Mouse (Mus musculus): ENCODE measurements at regions not wholly inside any gene's neighbourhood (a gene's known extent, or its start where the extent isn't known, plus 50 kb on each side); places are given as distances from the start of the nearest gene placed in this dataset.

- H3K4me2 ChIP-seq (replicated peaks): no peak overlapping the region
- no peak for ATAC-seq (ENCODE audit: insufficient number of reproducible peaks, low FRiP score, low TSS enrichment, low read depth)
- 91% methylated on average over 2 of the region's 2 CpGs for WGBS
- no peaks in the 10 kb centered on the region for H3K36me3 ChIP-seq
- no peaks in the 10 kb centered on the region for H3K27me3 ChIP-seq
- no peaks in the 10 kb centered on the region for H3K9me3 ChIP-seq (replicated peaks)
- H3K9ac ChIP-seq: no peak overlapping the region
- H3K27ac ChIP-seq (replicated peaks): no peak overlapping the region
- H3K4me3 ChIP-seq (replicated peaks): no peak overlapping the region
- peaks cover 41% of the 10 kb centered on the region for H3K4me1 ChIP-seq
Observed at GRCm38 (mm10) chr11:117423422-117423821, 60.7 kb upstream of the Gm11733 start.

GRCm38 (mm10) chr11:117425466-117425865, 58.7 kb upstream of the Gm11733 start:
- WGBS: 57% methylated on average over 8 of the region's 9 CpGs
- no peaks in the 10 kb centered on the region for H3K27me3 ChIP-seq
- no peak overlapping the region for H3K4me2 ChIP-seq (replicated peaks)
- no peaks in the 10 kb centered on the region for H3K36me3 ChIP-seq
- H3K9ac ChIP-seq: no peak overlapping the region
- no peaks in the 10 kb centered on the region for H3K9me3 ChIP-seq (replicated peaks)
- H3K27ac ChIP-seq (replicated peaks): no peak overlapping the region
- H3K4me1 ChIP-seq: peaks cover 40% of the 10 kb centered on the region
- ATAC-seq (ENCODE audit: insufficient number of reproducible peaks, low FRiP score, low TSS enrichment, low read depth): no peak
- no peak overlapping the region for H3K4me3 ChIP-seq (replicated peaks)

- H3K4me1 ChIP-seq: peaks cover 40% of the 10 kb centered on the region
- no peak overlapping the region for H3K9ac ChIP-seq
- no peak overlapping the region for H3K4me3 ChIP-seq (replicated peaks)
- H3K27ac ChIP-seq (replicated peaks): no peak overlapping the region
- ATAC-seq (ENCODE audit: insufficient number of reproducible peaks, low FRiP score, low TSS enrichment, low read depth): no peak
- 46% methylated on average over 12 of the region's 12 CpGs for WGBS
- H3K9me3 ChIP-seq (replicated peaks): no peaks in the 10 kb centered on the region
- H3K36me3 ChIP-seq: no peaks in the 10 kb centered on the region
- no peak overlapping the region for H3K4me2 ChIP-seq (replicated peaks)
- H3K27me3 ChIP-seq: no peaks in the 10 kb centered on the region
Observed at GRCm38 (mm10) chr11:117425927-117426326, 58.2 kb upstream of the Gm11733 start.

DNA sequence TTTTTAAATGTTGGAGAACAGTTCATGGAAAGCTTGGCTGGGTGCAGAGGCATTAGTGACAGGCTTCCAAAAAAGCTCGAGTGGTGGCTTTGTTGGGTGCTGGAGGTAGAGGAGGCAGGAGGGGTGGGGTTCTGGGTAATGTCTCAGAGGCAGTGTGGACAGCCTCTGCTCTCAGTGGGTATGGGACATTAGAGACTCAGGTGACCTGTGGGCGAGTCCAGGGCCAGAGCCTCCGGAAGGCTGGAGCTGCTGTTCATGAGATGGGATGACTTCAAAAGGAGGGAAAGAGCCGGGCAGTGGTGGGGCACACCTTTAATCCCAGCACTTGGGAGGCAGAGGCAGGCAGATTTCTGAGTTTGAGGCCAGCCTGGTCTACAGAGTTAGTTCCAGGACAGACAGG, 57.5 kb upstream of the Gm11733 start:
- WGBS: 82% methylated on average over 4 of the region's 4 CpGs
- no peak overlapping the region for H3K4me3 ChIP-seq (replicated peaks)
- no peak overlapping the region for H3K4me2 ChIP-seq (replicated peaks)
- H3K27me3 ChIP-seq: no peaks in the 10 kb centered on the region
- H3K9me3 ChIP-seq (replicated peaks): no peaks in the 10 kb centered on the region
- no peak overlapping the region for H3K9ac ChIP-seq
- ATAC-seq (ENCODE audit: insufficient number of reproducible peaks, low FRiP score, low TSS enrichment, low read depth): no peak
- H3K36me3 ChIP-seq: no peaks in the 10 kb centered on the region
- peaks cover 40% of the 10 kb centered on the region for H3K4me1 ChIP-seq
- H3K27ac ChIP-seq (replicated peaks): no peak overlapping the region

GRCm38 (mm10) chr11:117427808-117428510, 56.2 kb upstream of the Gm11733 start:
- peak overlapping the region; percentile 86 for H3K27ac ChIP-seq (replicated peaks)
- H3K36me3 ChIP-seq: no peaks in the 10 kb centered on the region
- no peak for ATAC-seq (ENCODE audit: insufficient number of reproducible peaks, low FRiP score, low TSS enrichment, low read depth)
- no peaks in the 10 kb centered on the region; the same call in 1 of the 2 replicates for H3K9me3 ChIP-seq (replicated peaks)
- no peak overlapping the region for H3K4me2 ChIP-seq (replicated peaks)
- WGBS: 39% methylated on average over 17 of the region's 17 CpGs
- H3K4me1 ChIP-seq: peaks cover 40% of the 10 kb centered on the region
- H3K4me3 ChIP-seq (replicated peaks): no peak overlapping the region
- H3K9ac ChIP-seq: no peak overlapping the region
- H3K27me3 ChIP-seq: no peaks in the 10 kb centered on the region

DNA sequence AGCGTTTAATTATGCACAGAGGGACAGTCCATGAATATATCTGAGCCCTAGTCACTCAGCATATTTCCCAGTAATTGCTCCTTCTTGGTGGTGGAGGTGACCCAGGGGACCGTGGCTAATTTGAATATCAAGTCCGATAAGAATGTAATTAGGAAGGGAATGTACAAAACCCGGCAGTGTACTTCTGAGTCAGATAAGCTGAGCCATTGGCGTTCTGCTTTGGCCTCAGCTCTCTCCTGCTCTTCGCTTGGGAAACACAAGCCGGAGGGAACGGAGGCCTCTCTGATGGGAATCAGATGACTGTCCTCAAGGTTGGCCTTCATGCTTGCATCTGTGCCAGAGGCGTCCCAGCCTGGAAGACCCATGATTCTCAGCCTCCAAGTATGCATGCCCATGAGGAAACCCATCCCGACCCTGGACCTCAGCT, 54.8 kb upstream of the Gm11733 start:
- peak overlapping the region; percentile 86; the same call in 1 of the 2 replicates for H3K27ac ChIP-seq (replicated peaks)
- H3K9me3 ChIP-seq (replicated peaks): no peaks in the 10 kb centered on the region; the same call in 1 of the 2 replicates
- WGBS: 49% methylated on average over 10 of the region's 10 CpGs

DNA sequence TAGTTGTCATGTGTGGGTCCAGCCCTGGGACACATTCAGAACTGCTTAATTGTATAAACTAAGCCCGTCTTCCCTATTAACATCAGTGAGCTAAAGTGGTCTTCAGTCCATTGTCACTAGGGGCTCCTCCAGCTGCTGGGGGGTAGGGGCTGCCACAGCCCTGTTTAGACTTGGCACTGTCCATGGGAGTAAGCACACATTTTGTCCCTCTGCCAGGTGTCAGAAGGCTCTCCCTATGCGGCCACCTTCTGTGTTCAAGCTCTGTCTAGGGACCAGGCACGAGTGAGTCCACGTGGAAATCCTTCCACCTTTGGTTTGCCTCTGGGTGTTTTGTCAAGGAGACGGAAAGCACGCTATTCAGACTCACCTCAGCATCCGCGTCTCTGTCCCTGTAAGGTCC, 54.3 kb upstream of the Gm11733 start:
- ATAC-seq (ENCODE audit: insufficient number of reproducible peaks, low FRiP score, low TSS enrichment, low read depth): no peak
- H3K27me3 ChIP-seq: no peaks in the 10 kb centered on the region
- no peaks in the 10 kb centered on the region; the same call in 1 of the 2 replicates for H3K9me3 ChIP-seq (replicated peaks)
- peaks cover 40% of the 10 kb centered on the region for H3K4me1 ChIP-seq
- no peaks in the 10 kb centered on the region for H3K36me3 ChIP-seq
- H3K9ac ChIP-seq: no peak overlapping the region
- H3K27ac ChIP-seq (replicated peaks): peak overlapping the region; percentile 86; the same call in 1 of the 2 replicates
- 55% methylated on average over 8 of the region's 8 CpGs for WGBS
- H3K4me3 ChIP-seq (replicated peaks): no peak overlapping the region
- no peak overlapping the region for H3K4me2 ChIP-seq (replicated peaks)

More for the DNA sequence above, 54.8 kb upstream of the Gm11733 start:
- peaks cover 40% of the 10 kb centered on the region for H3K4me1 ChIP-seq
- no peak for ATAC-seq (ENCODE audit: insufficient number of reproducible peaks, low FRiP score, low TSS enrichment, low read depth)
- H3K9ac ChIP-seq: no peak overlapping the region
- H3K27me3 ChIP-seq: no peaks in the 10 kb centered on the region
- H3K4me3 ChIP-seq (replicated peaks): no peak overlapping the region
- no peaks in the 10 kb centered on the region for H3K36me3 ChIP-seq
- no peak overlapping the region for H3K4me2 ChIP-seq (replicated peaks)

DNA sequence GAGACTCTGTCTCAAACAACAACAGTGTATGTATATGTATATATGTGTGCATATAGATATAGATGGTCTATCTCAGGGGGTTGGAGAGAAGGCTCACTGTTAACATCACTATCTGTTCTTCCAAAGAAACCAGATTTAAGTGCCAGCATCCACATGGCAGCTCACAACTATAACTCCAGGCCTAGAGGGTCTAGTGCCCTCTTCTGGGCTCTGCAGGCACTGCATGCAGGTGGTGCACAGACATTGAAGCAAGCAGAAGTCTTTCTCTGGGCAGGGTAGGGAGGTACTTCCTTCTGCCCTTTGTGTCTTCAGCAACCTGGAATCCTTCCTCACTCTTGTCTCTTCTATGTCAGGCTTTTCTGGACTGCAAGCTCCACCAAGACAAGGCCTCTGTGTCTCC, 50.1 kb upstream of the Gm11733 start:
- no peak for ATAC-seq (ENCODE audit: insufficient number of reproducible peaks, low FRiP score, low TSS enrichment, low read depth)
- H3K9me3 ChIP-seq (replicated peaks): no peaks in the 10 kb centered on the region; the same call in 1 of the 2 replicates
- no peak overlapping the region for H3K4me3 ChIP-seq (replicated peaks)
- H3K4me1 ChIP-seq: peaks cover 21% of the 10 kb centered on the region
- H3K27ac ChIP-seq (replicated peaks): no peak overlapping the region
- no peaks in the 10 kb centered on the region for H3K36me3 ChIP-seq
- peaks cover 9% of the 10 kb centered on the region; the same call in 1 of the 2 replicates for H3K27me3 ChIP-seq
- no peak overlapping the region for H3K9ac ChIP-seq
- no peak overlapping the region for H3K4me2 ChIP-seq (replicated peaks)
